Mouse (Mus musculus) CH12.LX (cell line): Measurements from ENCODE around the gene Fars2.

Source experiments
- CTCF ChIP-seq, 2 experiments: IDR thresholded peaks in 1 of 2; conservative IDR thresholded peaks in 1 of 2; 2 replicates each; pipeline ENCODE4 v1.5.1; 2011 to 2012; ENCODE audit warnings: low read depth in 2 of 2, low read length in 2 of 2, improper control_type of control experiment in 1 of 2, inconsistent platforms in 1 of 2, mild to moderate bottlenecking in 1 of 2, moderate library complexity in 1 of 2
- POLR2A ChIP-seq: IDR thresholded peaks from 2 replicates; pipeline ENCODE4 v1.6.1; 2011; ENCODE audit warnings: low read depth, mild to moderate bottlenecking, improper control_type of control experiment, low read length
- SMC3 ChIP-seq: IDR thresholded peaks from 2 replicates; pipeline ENCODE4 v1.6.1; 2011; ENCODE audit warnings: low read depth, low read length, improper control_type of control experiment
- TCF12 ChIP-seq: IDR thresholded peaks from 2 replicates; pipeline ENCODE4 v1.6.1; 2014; ENCODE audit warnings: low read depth, mild to moderate bottlenecking, inconsistent platforms, low read length, improper control_type of control experiment

DNA sequence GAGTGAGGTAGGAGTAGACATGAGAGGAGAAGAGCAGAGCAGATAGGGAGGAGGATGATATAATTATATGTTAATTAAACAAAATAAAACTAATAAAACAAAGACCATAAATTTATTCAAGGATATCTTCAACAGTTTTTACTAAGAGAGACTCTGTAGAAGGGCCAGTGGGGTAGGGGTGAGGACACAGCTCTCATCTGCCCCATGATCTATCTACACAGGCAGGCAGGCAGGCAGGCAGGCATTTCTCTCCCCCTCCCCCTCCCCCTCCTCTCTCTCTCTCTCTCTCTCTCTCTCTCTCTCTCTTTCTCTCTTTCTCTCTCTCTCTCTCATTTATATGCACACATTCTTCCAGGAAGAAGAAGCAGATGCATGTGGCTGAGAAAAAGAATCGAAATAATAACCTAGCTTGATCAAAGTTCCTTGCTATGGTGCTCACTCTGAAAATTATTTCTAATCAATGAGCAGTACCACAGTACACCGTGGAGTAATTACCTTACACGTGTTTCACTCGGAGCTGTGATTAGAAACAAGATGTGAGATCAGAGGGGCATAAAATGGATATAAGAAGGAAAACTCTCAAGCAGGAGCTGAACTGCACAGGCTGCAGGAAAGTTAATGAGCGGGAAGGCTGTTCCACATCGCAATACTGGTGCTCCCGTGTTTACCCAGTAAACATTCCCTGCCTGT, 312.4 kb downstream of the Fars2 start:
- TF ChIP-seq POLR2A: no peak
- TF ChIP-seq CTCF (conservative IDR thresholded peaks at IDR 0.05 in 1 of 2, IDR thresholded peaks at IDR 0.05 in 1 of 2; ENCODE audit: low read depth in 2 of 2, low read length in 2 of 2): no peak
- TF ChIP-seq TCF12: no peak
- no peak for TF ChIP-seq SMC3
